Mouse (Mus musculus) cerebellum, adult 11-12 months (tissue): ENCODE results near the gene Sec24c.

ENCODE experiments used
- DNase-seq: peaks from one replicate; pipeline ENCODE4 v3.0.0; 2022

The Sec24c gene

DNA sequence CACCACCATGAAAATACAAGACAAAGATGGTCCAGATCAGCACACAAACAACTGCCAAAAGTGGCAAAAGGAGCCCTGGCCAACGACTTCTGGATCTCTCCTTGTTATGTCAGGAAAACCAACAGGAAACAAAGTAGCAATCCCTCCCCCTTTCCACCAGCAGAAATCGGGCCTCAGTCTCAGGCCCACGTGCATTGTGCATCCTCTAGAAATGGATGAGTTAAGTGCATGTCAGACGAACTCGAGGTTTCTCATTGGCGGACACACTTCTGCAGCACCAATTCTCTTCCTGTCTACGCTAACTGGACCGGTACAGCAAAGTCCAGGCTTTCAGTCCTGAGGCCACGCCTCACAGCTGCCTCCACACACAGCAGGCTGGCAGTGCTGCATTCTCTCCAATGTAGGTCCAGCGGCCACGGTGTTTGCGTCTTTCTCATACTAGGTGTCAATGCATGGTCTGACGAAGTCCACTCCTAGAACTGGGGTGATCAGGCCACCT is 61.8 kb downstream of the Sec24c start:
- no peak for DNase-seq

GRCm38 (mm10) chr14:20737306-20737705 is 63.2 kb downstream of the Sec24c start:
- peak; percentile 67 for DNase-seq

DNA sequence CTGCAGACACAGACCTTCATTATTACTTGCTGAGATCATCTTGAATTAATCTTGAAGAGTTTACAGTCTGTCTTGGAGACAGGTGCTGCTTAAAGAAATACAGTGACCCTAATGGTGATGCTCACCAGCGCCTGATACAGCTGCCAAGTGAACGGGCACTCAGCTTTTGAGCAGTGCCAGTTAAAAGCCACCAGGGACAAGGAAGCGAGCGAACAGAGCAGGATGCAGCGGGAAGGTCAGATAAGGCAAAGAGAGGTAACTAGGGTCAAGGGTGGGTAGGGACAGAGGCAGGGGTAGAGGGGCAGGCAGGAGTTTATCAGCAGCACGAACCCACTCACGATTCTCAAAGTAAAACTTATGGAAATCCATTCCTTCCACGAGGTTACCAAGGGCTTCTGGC is 64.4 kb downstream of the Sec24c start:
- no peak for DNase-seq

DNA sequence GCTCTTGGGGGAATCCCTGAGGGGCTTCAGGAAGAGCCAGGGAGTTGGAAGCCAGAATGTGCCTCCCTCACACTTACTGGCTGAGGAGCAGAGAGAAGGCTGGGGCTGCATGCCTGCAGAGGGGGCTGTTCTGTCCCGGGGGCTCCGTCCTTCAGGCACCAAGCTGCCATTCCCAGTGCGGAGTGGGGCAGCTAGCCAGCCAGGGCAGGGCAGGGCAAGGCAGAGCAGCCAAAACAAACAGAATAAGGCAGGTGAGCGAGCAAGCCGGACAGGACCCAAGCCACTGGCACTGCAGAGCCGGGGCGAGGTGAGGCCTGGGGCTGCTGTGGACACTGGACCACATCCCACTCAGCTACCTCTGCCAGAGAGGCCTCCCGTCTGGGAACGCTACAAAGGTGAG is 67.2 kb downstream of the Sec24c start:
- DNase-seq: no peak

- DNase-seq: no peak
These were observed 69.5 kb downstream of the Sec24c start for GRCm38 (mm10) chr14:20743614-20744013.
